Mouse (Mus musculus) forebrain, embryonic 15.5 days (tissue): ENCODE data around the gene Zfp61. TPM values are rescaled to one million over a fixed set of nuclear protein-coding genes. Genes with fewer than 3 reads are reported as not detected.

Experiments
- ATAC-seq: fragments of 200-750 bp; cut with Nextera tagmentation; replicated peaks from 2 replicates; pipeline ENCODE4 v1.8.0; 2017; ENCODE audit warnings: mild to moderate bottlenecking, moderate TSS enrichment, moderate library complexity
- H3K27ac ChIP-seq: fragments of 300-500 bp; sonication (generic); replicated peaks from 2 replicates; pipeline ENCODE4 v1.5.1; 2015; ENCODE audit warnings: mild to moderate bottlenecking, inconsistent platforms
- H3K27me3 ChIP-seq: fragments of 300-500 bp; sonication (generic); 2 replicates; pipeline ENCODE4 v1.6.1; 2015; ENCODE audit warnings: inconsistent platforms
- H3K36me3 ChIP-seq: fragments of 300-500 bp; sonication (generic); 2 replicates; pipeline ENCODE4 v1.6.1; 2015; ENCODE audit warnings: mild to moderate bottlenecking, inconsistent platforms
- H3K4me1 ChIP-seq: fragments of 300-500 bp; sonication (generic); 2 replicates; pipeline ENCODE4 v1.6.1; 2015; ENCODE audit warnings: inconsistent platforms
- H3K4me2 ChIP-seq: fragments of 300-500 bp; sonication (generic); replicated peaks from 2 replicates; pipeline ENCODE4 v1.6.1; 2015; ENCODE audit warnings: mild to moderate bottlenecking, inconsistent platforms
- H3K4me3 ChIP-seq: fragments of 300-500 bp; sonication (generic); 2 replicates; pipeline ENCODE4 v1.5.1; 2015; ENCODE audit warnings: mild to moderate bottlenecking, inconsistent platforms
- H3K9ac ChIP-seq: fragments of 300-500 bp; sonication (generic); replicated peaks from 2 replicates; pipeline ENCODE4 v1.6.1; 2015; ENCODE audit warnings: mild to moderate bottlenecking, inconsistent platforms
- H3K9me3 ChIP-seq: fragments of 300-500 bp; sonication (generic); 2 replicates; pipeline ENCODE4 v1.6.1; 2016; ENCODE audit warnings: inconsistent platforms
- WGBS: fragments of 180-500 bp; shearing (Covaris S2); methylation state at CpG from one replicate; pipeline ENCODE4 v1.1.7; 2015; ENCODE audit warnings: mixed read lengths; 5-methylcytosine and 5-hydroxymethylcytosine counted together
- polyA plus RNA-seq: library from polyadenylated mRNA; unstranded; fragments of >200 nt; fragmentation: Nextera tagmentation; extraction: Ambion mirVana; gene quantifications from 2 replicates; pipeline ENCODE4 v1.2.1, GENCODE M21; 2015

The Zfp61 gene
- polyA plus RNA-seq, 1 experiment from 2014 or later, result 51.2 TPM

- Histone ChIP-seq H3K36me3 (no peaks in the 10 kb centered on the region), H3K4me1 (peaks cover 12% of the 10 kb centered on the region), H3K4me3 (no peak overlapping the region), H3K9ac (no peak overlapping the region), H3K27me3 (peaks cover 5% of the 10 kb centered on the region; the same call in 1 of the 2 replicates), H3K4me2 (no peak overlapping the region), H3K27ac (no peak overlapping the region), H3K9me3 (no peaks in the 10 kb centered on the region; the same call in 1 of the 2 replicates)
- ATAC-seq, result no peak
- 77% methylated on average over 4 of the region's 4 CpGs for WGBS
Measured at GRCm38 (mm10) chr7:24322593-24322992, 21.6 kb upstream of the Zfp61 start.

- no peaks in the 10 kb centered on the region for H3K36me3 ChIP-seq
- H3K9me3 ChIP-seq, result no peaks in the 10 kb centered on the region
- H3K27me3 ChIP-seq, result peaks cover 5% of the 10 kb centered on the region; the same call in 1 of the 2 replicates
- no peak overlapping the region for H3K27ac ChIP-seq
- no peak overlapping the region for H3K9ac ChIP-seq
- 77% methylated on average over 6 of the region's 6 CpGs for WGBS
- ATAC-seq, result no peak
- H3K4me3 ChIP-seq, result no peak overlapping the region
- H3K4me1 ChIP-seq, result peaks cover 13% of the 10 kb centered on the region
- no peak overlapping the region for H3K4me2 ChIP-seq
Measured at GRCm38 (mm10) chr7:24318942-24319341, 17.9 kb upstream of the Zfp61 start.

- peak within 1 kb of the TSS; percentile 90 for H3K9ac ChIP-seq
- ATAC-seq, result peak; percentile 96
- WGBS, result under 1% methylated on average over 33 of the region's 33 CpGs
- H3K27ac ChIP-seq, result peak within 1 kb of the TSS; percentile 87
- peaks cover 5% of the 10 kb centered on the region; the same call in 1 of the 2 replicates for H3K27me3 ChIP-seq
- H3K4me2 ChIP-seq, result peak within 1 kb of the TSS; percentile 61
- peak within 1 kb of the TSS; percentile 73 for H3K4me3 ChIP-seq
- H3K9me3 ChIP-seq, result no peaks in the 10 kb centered on the region
- H3K4me1 ChIP-seq, result peaks cover 13% of the 10 kb centered on the region
- H3K36me3 ChIP-seq, result peaks cover 9% of the 10 kb centered on the region
Measured at GRCm38 (mm10) chr7:24316567-24317092, 15.6 kb upstream of the Zfp61 start, which contains the start of gene Zfp94. TSS of gene Zfp94 (minus strand) at chr7:24316666.

GRCm38 (mm10) chr7:24315726-24316566 lies 14.9 kb upstream of the Zfp61 start:
- Histone ChIP-seq H3K36me3 (peaks cover 15% of the 10 kb centered on the region), H3K9me3 (no peaks in the 10 kb centered on the region), H3K4me3 (peak overlapping the region; percentile 73), H3K4me2 (peak overlapping the region; percentile 61), H3K4me1 (peaks cover 13% of the 10 kb centered on the region), H3K27me3 (peaks cover 5% of the 10 kb centered on the region; the same call in 1 of the 2 replicates), H3K9ac (peak overlapping the region; percentile 90), H3K27ac (peak overlapping the region; percentile 87)
- ATAC-seq, result peak; percentile 84
- WGBS, result 29% methylated on average over 29 of the region's 29 CpGs

GRCm38 (mm10) chr7:24299823-24300481 lies 1.1 kb downstream of the Zfp61 start:
- H3K36me3 ChIP-seq, result peaks cover 44% of the 10 kb centered on the region
- H3K27ac ChIP-seq, result peak overlapping the region; percentile 94
- WGBS, result under 1% methylated on average over 18 of the region's 18 CpGs

GRCm38 (mm10) chr7:24298973-24299708 lies 1.9 kb downstream of the Zfp61 start:
- peak overlapping the region; percentile 94 for H3K4me2 ChIP-seq
- H3K9ac ChIP-seq, result peak overlapping the region; percentile 87
- no peaks in the 10 kb centered on the region for H3K9me3 ChIP-seq
- peaks cover 26% of the 10 kb centered on the region for H3K4me1 ChIP-seq
- peak overlapping the region; percentile 94 for H3K27ac ChIP-seq
- under 1% methylated on average over 45 of the region's 47 CpGs for WGBS
- ATAC-seq, result peak; percentile 93
- no peaks in the 10 kb centered on the region for H3K27me3 ChIP-seq
- H3K36me3 ChIP-seq, result peaks cover 50% of the 10 kb centered on the region
- peak overlapping the region; percentile 80 for H3K4me3 ChIP-seq

More at GRCm38 (mm10) chr7:24299823-24300481, 1.1 kb downstream of the Zfp61 start:
- Histone ChIP-seq H3K4me3 (peak overlapping the region; percentile 80), H3K27me3 (no peaks in the 10 kb centered on the region), H3K4me2 (peak overlapping the region; percentile 94), H3K9me3 (no peaks in the 10 kb centered on the region), H3K9ac (peak overlapping the region; percentile 87), H3K4me1 (peaks cover 26% of the 10 kb centered on the region)
- peak; percentile 43 for ATAC-seq

GRCm38 (mm10) chr7:24298635-24298972 lies 2.4 kb downstream of the Zfp61 start:
- Histone ChIP-seq H3K9ac (peak overlapping the region; percentile 87), H3K36me3 (peaks cover 53% of the 10 kb centered on the region), H3K27me3 (no peaks in the 10 kb centered on the region), H3K4me3 (peak overlapping the region; percentile 80), H3K4me1 (peaks cover 26% of the 10 kb centered on the region), H3K27ac (peak overlapping the region; percentile 94), H3K4me2 (peak overlapping the region; percentile 94), H3K9me3 (no peaks in the 10 kb centered on the region)
- ATAC-seq, result peak; percentile 25
- under 1% methylated on average over 12 of the region's 12 CpGs for WGBS

- Histone ChIP-seq H3K9me3 (no peaks in the 10 kb centered on the region), H3K27me3 (no peaks in the 10 kb centered on the region), H3K4me1 (peaks cover 26% of the 10 kb centered on the region), H3K36me3 (peaks cover 51% of the 10 kb centered on the region), H3K9ac (peak overlapping the region; percentile 87; the same call in 1 of the 2 replicates), H3K27ac (no peak overlapping the region), H3K4me3 (peak overlapping the region; percentile 80; the same call in 1 of the 2 replicates), H3K4me2 (peak overlapping the region; percentile 94; the same call in 1 of the 2 replicates)
- 89% methylated on average over 15 of the region's 15 CpGs for WGBS
- ATAC-seq, result no peak
Measured at GRCm38 (mm10) chr7:24297361-24298095, 3.5 kb downstream of the Zfp61 start.

GRCm38 (mm10) chr7:24296386-24296785 lies 4.6 kb downstream of the Zfp61 start:
- ATAC-seq, result no peak
- 93% methylated on average over 7 of the region's 7 CpGs for WGBS
- no peak overlapping the region for H3K4me3 ChIP-seq
- no peak overlapping the region for H3K27ac ChIP-seq
- no peaks in the 10 kb centered on the region for H3K9me3 ChIP-seq
- no peaks in the 10 kb centered on the region for H3K27me3 ChIP-seq
- H3K9ac ChIP-seq, result no peak overlapping the region
- H3K4me2 ChIP-seq, result no peak overlapping the region
- H3K36me3 ChIP-seq, result peaks cover 54% of the 10 kb centered on the region
- peaks cover 26% of the 10 kb centered on the region for H3K4me1 ChIP-seq

GRCm38 (mm10) chr7:24295376-24295775 lies 5.7 kb downstream of the Zfp61 start:
- Histone ChIP-seq H3K4me2 (no peak overlapping the region), H3K4me3 (no peak overlapping the region), H3K4me1 (peaks cover 19% of the 10 kb centered on the region), H3K27ac (no peak overlapping the region), H3K36me3 (peaks cover 64% of the 10 kb centered on the region), H3K9ac (no peak overlapping the region), H3K27me3 (no peaks in the 10 kb centered on the region), H3K9me3 (no peaks in the 10 kb centered on the region)
- WGBS, result 98% methylated on average over 7 of the region's 7 CpGs
- ATAC-seq, result no peak

- Histone ChIP-seq H3K36me3 (peaks cover 70% of the 10 kb centered on the region), H3K4me3 (no peak overlapping the region), H3K4me2 (no peak overlapping the region), H3K27ac (no peak overlapping the region), H3K9ac (no peak overlapping the region), H3K9me3 (no peaks in the 10 kb centered on the region), H3K4me1 (peaks cover 13% of the 10 kb centered on the region), H3K27me3 (no peaks in the 10 kb centered on the region)
- no peak for ATAC-seq
- 97% methylated on average over 4 of the region's 4 CpGs for WGBS
Measured at GRCm38 (mm10) chr7:24294763-24295162, 6.3 kb downstream of the Zfp61 start.
